Mouse (Mus musculus) brain, embryonic 14.5 days (tissue): ENCODE measurements around the gene Agt.

Experiments
- CTCF ChIP-seq: fragments of 200-500 bp; IDR thresholded peaks from 2 replicates; pipeline ENCODE4 v1.5.1; 2012; ENCODE audit warnings: inconsistent platforms, mild to moderate bottlenecking, moderate library complexity, borderline replicate concordance; ENCODE audit not compliant: insufficient read depth, insufficient read length; ENCODE audit errors: extremely low read depth
- POLR2A ChIP-seq: fragments of 200-500 bp; IDR thresholded peaks from 2 replicates; pipeline ENCODE4 v1.6.1; 2012; ENCODE audit warnings: mild to moderate bottlenecking, inconsistent platforms, borderline replicate concordance; ENCODE audit not compliant: poor library complexity, insufficient read depth, insufficient read length, severe bottlenecking; ENCODE audit errors: extremely low read depth

GRCm38 (mm10) chr8:124546815-124547214 lies 22.7 kb downstream of the Agt start:
- no peak for TF ChIP-seq CTCF
- TF ChIP-seq POLR2A: no peak
